Mouse (Mus musculus) liver, adult 2 months (tissue): ENCODE results near the gene Crip1. TPM values are rescaled to one million over a fixed set of nuclear protein-coding genes. Genes with fewer than 3 reads are reported as not detected.

Source experiments
- DNase-seq: peaks from one replicate; pipeline ENCODE4 v3.0.0-alpha.2; 2011; ENCODE audit warnings: low read depth, low spot score; ENCODE audit errors: extremely low read depth
- H3K27ac ChIP-seq: fragments of 200-500 bp; replicated peaks from 2 replicates; pipeline ENCODE4 v1.5.1; 2012; ENCODE audit warnings: low read depth, mild to moderate bottlenecking, control low read depth, inconsistent platforms, low read length; ENCODE audit not compliant: insufficient read depth
- H3K27me3 ChIP-seq: fragments of 200-500 bp; 2 replicates; pipeline ENCODE4 v1.6.1; 2012; ENCODE audit warnings: mild to moderate bottlenecking, moderate library complexity, low read length, inconsistent platforms; ENCODE audit not compliant: control insufficient read depth, insufficient read depth
- H3K36me3 ChIP-seq: fragments of 200-500 bp; 2 replicates; pipeline ENCODE4 v1.6.1; 2012; ENCODE audit warnings: low read length, inconsistent platforms; ENCODE audit not compliant: control insufficient read depth, insufficient read depth
- H3K4me1 ChIP-seq: fragments of 200-500 bp; 2 replicates; pipeline ENCODE4 v1.6.1; 2011; ENCODE audit warnings: low read length; ENCODE audit not compliant: control insufficient read depth, insufficient read depth
- H3K4me3 ChIP-seq: fragments of 200-500 bp; 2 replicates; pipeline ENCODE4 v1.5.1; 2011; ENCODE audit warnings: low read depth, mild to moderate bottlenecking, control low read depth, low read length, moderate library complexity; ENCODE audit not compliant: insufficient read depth
- H3K79me2 ChIP-seq: fragments of 200-500 bp; 2 replicates; pipeline ENCODE4 v1.6.1; 2012; ENCODE audit warnings: inconsistent platforms, mild to moderate bottlenecking, low read length, moderate library complexity; ENCODE audit not compliant: control insufficient read depth, insufficient read depth
- H3K9ac ChIP-seq: fragments of 200-500 bp; 2 replicates; pipeline ENCODE4 v1.6.1; 2012; ENCODE audit warnings: low read depth, mild to moderate bottlenecking, control low read depth, inconsistent platforms, low read length
- CTCF ChIP-seq: fragments of 200-500 bp; IDR thresholded peaks from 2 replicates; pipeline ENCODE4 v1.5.1; 2011; ENCODE audit warnings: low read depth, low read length, control low read depth
- POLR2A ChIP-seq: fragments of 200-500 bp; IDR thresholded peaks from 2 replicates; pipeline ENCODE4 v1.6.1; 2011; ENCODE audit warnings: low read length, control low read depth; ENCODE audit not compliant: insufficient read depth; ENCODE audit errors: extremely low read depth
- WGBS: fragments of 180-500 bp; shearing (Covaris S2); methylation state at CpG from one replicate; pipeline ENCODE4 v1.1.7; 2018; 5-methylcytosine and 5-hydroxymethylcytosine counted together
- polyA plus RNA-seq: library from polyadenylated mRNA; depleted of rRNA; stranded (reverse); fragments of >200 nt; gene quantifications from 2 replicates; pipeline ENCODE4 v1.2.3, GENCODE M21; 2012
- total RNA-seq: library from RNA; depleted of rRNA; stranded (reverse); fragments of >200 nt; gene quantifications from 2 replicates; pipeline ENCODE4 v1.2.3, GENCODE M21; 2014

The Crip1 gene
- total and polyA plus RNA-seq, 2 experiments, result 22.2 to 25.0 TPM

DNA sequence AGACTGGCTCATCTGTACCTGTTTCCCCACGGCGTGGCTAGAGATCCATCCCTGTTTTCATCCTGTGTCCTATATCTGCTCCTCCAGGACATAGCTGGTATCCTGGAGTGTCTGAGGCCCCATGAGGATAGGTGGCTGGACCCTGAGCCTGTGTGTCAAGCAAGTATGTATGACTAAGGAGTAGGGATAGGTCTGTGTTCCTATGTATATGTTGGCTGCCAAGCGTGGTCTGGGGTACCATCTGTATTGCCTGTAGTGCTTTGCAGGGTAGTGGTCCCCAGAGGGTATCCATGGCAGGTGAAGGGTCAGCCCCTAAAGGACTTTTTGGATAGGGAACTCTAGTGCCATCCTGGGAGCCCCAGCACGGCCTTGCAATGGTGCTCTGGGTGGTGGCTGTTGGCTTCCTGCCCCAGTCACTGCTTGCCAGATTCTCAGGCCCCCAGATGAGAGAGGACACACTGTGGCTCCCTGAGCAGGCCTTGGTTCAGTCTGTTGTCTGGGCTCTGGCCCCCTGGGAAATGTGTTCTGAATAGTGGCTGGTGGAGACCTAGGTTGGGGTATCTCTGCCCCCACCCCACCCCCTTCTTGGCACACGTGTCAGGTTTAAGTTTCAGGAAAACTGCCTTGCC, 45.6 kb upstream of the Crip1 start:
- H3K9ac ChIP-seq, result no peak overlapping the region
- no peak overlapping the region for H3K4me3 ChIP-seq
- WGBS, result 57% methylated on average over 5 of the region's 5 CpGs
- H3K27me3 ChIP-seq, result no peaks in the 10 kb centered on the region
- no peaks in the 10 kb centered on the region for H3K36me3 ChIP-seq
- TF ChIP-seq CTCF (no peak), POLR2A (no peak)
- peaks cover 12% of the 10 kb centered on the region for H3K4me1 ChIP-seq
- peak; percentile 19 for DNase-seq
- no peak overlapping the region for H3K27ac ChIP-seq
- H3K79me2 ChIP-seq, result peaks cover 31% of the 10 kb centered on the region; the same call in 1 of the 2 replicates

DNA sequence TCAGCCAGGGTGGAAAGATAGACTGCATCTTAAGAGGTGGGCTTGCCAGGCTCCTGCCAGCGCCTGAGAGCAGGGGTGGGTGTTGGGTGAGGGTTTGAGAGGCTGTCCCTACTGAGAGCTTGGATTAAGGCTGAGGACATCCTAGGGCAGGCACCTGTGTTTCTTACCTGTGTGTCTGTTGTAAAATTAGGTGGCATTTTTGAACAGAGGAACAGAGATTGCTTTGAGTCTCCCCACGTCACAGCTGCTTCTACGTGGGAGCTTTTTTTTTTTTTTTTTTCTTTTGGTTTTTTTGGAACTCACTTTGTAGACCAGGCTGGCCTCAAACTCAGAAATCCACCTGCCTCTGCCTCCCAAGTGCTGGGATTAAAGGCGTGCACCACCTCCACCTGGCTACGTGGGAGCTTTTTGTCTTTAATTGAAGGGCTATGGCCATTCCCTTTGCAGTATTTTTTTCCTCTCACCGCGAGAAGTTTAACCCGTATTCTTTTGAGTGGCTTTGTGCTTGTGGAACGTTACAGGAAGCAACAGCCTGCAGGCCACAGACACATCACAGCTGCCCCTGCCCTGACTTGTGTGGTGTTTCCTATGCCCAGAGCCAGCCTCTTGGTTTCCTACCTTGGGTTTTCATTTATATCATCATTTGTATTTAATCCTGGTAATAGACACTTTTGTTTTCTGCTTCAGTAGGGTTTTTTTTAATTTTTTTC, 44.7 kb upstream of the Crip1 start:
- H3K36me3 ChIP-seq, result no peaks in the 10 kb centered on the region
- H3K79me2 ChIP-seq, result peaks cover 31% of the 10 kb centered on the region; the same call in 1 of the 2 replicates
- H3K4me3 ChIP-seq, result no peak overlapping the region
- H3K27ac ChIP-seq, result no peak overlapping the region
- 84% methylated on average over 9 of the region's 9 CpGs for WGBS
- no peak for TF ChIP-seq CTCF
- H3K27me3 ChIP-seq, result no peaks in the 10 kb centered on the region
- H3K4me1 ChIP-seq, result peaks cover 19% of the 10 kb centered on the region
- DNase-seq, result no peak
- H3K9ac ChIP-seq, result no peak overlapping the region

DNA sequence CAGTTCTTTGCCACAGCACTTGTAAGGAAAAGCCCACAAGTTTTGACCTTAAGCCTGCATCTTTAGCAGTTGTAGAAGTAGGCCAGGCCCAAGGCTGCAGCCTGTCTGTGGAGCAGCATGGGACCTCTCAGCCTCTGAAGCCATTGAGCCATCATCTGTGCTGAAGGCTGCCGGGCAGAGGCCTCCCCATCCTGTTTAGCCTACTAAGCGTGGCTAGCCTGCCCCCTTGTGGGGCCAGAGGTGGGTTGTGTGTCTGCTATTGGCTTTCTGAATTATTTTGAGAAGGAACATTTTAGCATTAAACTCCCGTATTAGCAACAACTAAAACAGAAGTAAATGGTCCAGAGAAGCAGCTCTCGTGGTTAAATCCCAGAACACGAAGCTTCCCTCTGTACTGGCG, 43.7 kb upstream of the Crip1 start:
- H3K36me3 ChIP-seq, result no peaks in the 10 kb centered on the region
- DNase-seq, result peak; percentile 21
- 64% methylated on average over 6 of the region's 6 CpGs for WGBS
- no peaks in the 10 kb centered on the region for H3K27me3 ChIP-seq
- no peak overlapping the region for H3K9ac ChIP-seq
- H3K79me2 ChIP-seq, result peaks cover 37% of the 10 kb centered on the region; the same call in 1 of the 2 replicates
- H3K4me1 ChIP-seq, result peaks cover 27% of the 10 kb centered on the region
- no peak overlapping the region for H3K27ac ChIP-seq
- H3K4me3 ChIP-seq, result no peak overlapping the region
- peak; percentile 77 for TF ChIP-seq CTCF
- no peak for TF ChIP-seq POLR2A

DNA sequence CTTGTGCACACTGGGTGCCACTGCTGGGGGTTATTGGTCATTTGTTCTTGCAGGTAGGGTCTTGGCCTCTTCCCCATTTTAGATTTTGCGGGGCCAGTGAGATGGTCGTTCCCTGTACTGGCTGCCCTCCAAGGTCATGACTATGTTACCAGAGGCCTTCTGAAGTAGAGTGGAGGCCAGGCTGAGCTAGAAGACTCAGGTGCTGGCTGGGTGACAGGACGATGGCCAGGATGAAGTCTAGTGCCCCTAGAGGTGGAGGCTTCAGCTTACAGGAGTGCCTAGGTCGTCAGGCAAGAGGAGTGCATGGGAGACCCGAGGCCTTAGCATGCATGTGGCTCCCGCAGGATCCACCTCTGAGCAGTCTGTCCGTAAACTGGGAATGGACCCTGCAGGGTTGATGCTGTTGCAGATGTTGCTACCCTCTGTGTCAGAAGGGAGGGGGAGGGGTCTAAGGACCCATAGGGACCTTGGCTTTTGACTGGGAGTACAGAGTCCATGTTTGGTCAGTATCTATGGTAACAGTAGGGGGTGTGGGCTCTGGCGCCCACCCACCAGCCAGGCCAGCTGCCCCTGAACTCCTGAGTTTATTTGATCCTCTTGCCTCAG, 42.2 kb upstream of the Crip1 start:
- no peak overlapping the region for H3K4me3 ChIP-seq
- DNase-seq, result peak; percentile 34
- H3K27me3 ChIP-seq, result no peaks in the 10 kb centered on the region
- TF ChIP-seq POLR2A (no peak), CTCF (peak; percentile 65)
- no peaks in the 10 kb centered on the region for H3K36me3 ChIP-seq
- peaks cover 29% of the 10 kb centered on the region; the same call in 1 of the 2 replicates for H3K79me2 ChIP-seq
- H3K27ac ChIP-seq, result no peak overlapping the region
- 51% methylated on average over 8 of the region's 8 CpGs for WGBS
- peaks cover 39% of the 10 kb centered on the region for H3K4me1 ChIP-seq
- no peak overlapping the region for H3K9ac ChIP-seq

DNA sequence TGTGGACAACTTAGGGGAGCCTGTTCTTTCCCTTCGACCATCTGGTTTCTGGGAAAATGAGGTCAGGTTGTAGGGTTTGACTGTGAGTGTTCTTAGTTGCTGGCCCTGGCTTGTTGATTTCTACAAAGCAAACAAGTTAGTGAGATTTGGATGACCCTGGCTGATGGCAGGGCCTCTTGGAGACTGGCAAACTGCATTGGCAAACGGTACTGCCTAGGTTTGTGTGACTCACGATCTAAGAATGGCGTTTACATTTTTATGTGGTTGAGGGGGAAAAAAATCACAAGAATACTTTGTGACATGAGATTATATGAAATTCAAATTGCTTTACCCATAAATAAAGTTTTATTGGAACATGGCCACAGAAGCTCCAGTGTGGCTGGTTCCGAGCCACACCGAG, 39.7 kb upstream of the Crip1 start:
- Histone ChIP-seq H3K27ac (peak overlapping the region; percentile 71), H3K27me3 (no peaks in the 10 kb centered on the region), H3K9ac (no peak overlapping the region), H3K4me1 (peaks cover 40% of the 10 kb centered on the region), H3K36me3 (no peaks in the 10 kb centered on the region), H3K4me3 (no peak overlapping the region), H3K79me2 (peaks cover 37% of the 10 kb centered on the region)
- TF ChIP-seq CTCF (no peak), POLR2A (no peak)
- WGBS, result 31% methylated on average over 6 of the region's 6 CpGs
- DNase-seq, result peak; percentile 92
